Mouse (Mus musculus): Measurements from ENCODE around the gene Plpp3. TPM values are rescaled to one million over a fixed set of nuclear protein-coding genes. Genes with fewer than 3 reads are reported as not detected.

Plpp3 gene
- total RNA-seq, 2 experiments from 2014 or later: 110 to 114 TPM

- no peak for DNase-seq (ENCODE audit: extremely low spot score in 1 of 2, low spot score in 2 of 2)
- intact Hi-C loops (cut with DNase I): loop anchor here (5.0 to 10.0 kb wide), 2 partner anchors 642 to 789 kb away; no protein-coding TSS in a partner anchor
Measured at GRCm38 (mm10) chr4:105153227-105153626, 3.9 kb upstream of the Plpp3 start.

GRCm38 (mm10) chr4:105156281-105156680 lies 866 bp upstream of the Plpp3 start:
- no peak for DNase-seq (ENCODE audit: extremely low spot score in 1 of 2, low spot score in 2 of 2)
- intact Hi-C loops (cut with DNase I): loop anchor here (5.0 to 10.0 kb wide), 5 partner anchors 46 to 991 kb away; no protein-coding TSS in a partner anchor

- intact Hi-C loops (cut with DNase I): loop anchor here (5.0 to 10.0 kb wide), 5 partner anchors 45 to 990 kb away; no protein-coding TSS in a partner anchor
- no peak for DNase-seq (ENCODE audit: extremely low spot score in 1 of 2, low spot score in 2 of 2)
Measured at GRCm38 (mm10) chr4:105156955-105157275, 232 bp upstream of the Plpp3 start.

GRCm38 (mm10) chr4:105158169-105158555 lies 1.0 kb downstream of the Plpp3 start:
- intact Hi-C loops (cut with DNase I): loop anchor here (5.0 to 10.0 kb wide), 5 partner anchors 44 to 989 kb away; no protein-coding TSS in a partner anchor
- peak; percentile 58 to 87 for DNase-seq (ENCODE audit: extremely low spot score in 1 of 2, low spot score in 2 of 2)

GRCm38 (mm10) chr4:105158651-105159530 lies 1.7 kb downstream of the Plpp3 start:
- no peak for DNase-seq (ENCODE audit: extremely low spot score in 1 of 2, low spot score in 2 of 2)
- intact Hi-C loops (cut with DNase I): loop anchor here (5.0 to 10.0 kb wide), 5 partner anchors 43 to 988 kb away; no protein-coding TSS in a partner anchor

GRCm38 (mm10) chr4:105159531-105159870 lies 2.4 kb downstream of the Plpp3 start:
- intact Hi-C loops (cut with DNase I): loop anchor here (5.0 to 10.0 kb wide), 5 partner anchors 43 to 988 kb away; no protein-coding TSS in a partner anchor

GRCm38 (mm10) chr4:105160470-105160869 lies 3.3 kb downstream of the Plpp3 start:
- intact Hi-C loops (cut with DNase I): no loop called here
- no peak for DNase-seq (ENCODE audit: extremely low spot score in 1 of 2, low spot score in 2 of 2)

More at GRCm38 (mm10) chr4:105159531-105159870, 2.4 kb downstream of the Plpp3 start:
- no peak for DNase-seq (ENCODE audit: extremely low spot score in 1 of 2, low spot score in 2 of 2)

- no peak for DNase-seq (ENCODE audit: extremely low spot score in 1 of 2, low spot score in 2 of 2)
- intact Hi-C loops (cut with DNase I): no loop called here
Measured at GRCm38 (mm10) chr4:105162014-105162413, 4.9 kb downstream of the Plpp3 start.

GRCm38 (mm10) chr4:105162676-105163075 lies 5.5 kb downstream of the Plpp3 start:
- intact Hi-C loops (cut with DNase I): no loop called here
- no peak for DNase-seq (ENCODE audit: extremely low spot score in 1 of 2, low spot score in 2 of 2)

GRCm38 (mm10) chr4:105163981-105164411 lies 6.8 kb downstream of the Plpp3 start:
- intact Hi-C loops (cut with DNase I): no loop called here

GRCm38 (mm10) chr4:105164952-105165351 lies 7.8 kb downstream of the Plpp3 start:
- DNase-seq (ENCODE audit: extremely low spot score in 1 of 2, low spot score in 2 of 2): no peak
- intact Hi-C loops (cut with DNase I): no loop called here

More at GRCm38 (mm10) chr4:105163981-105164411, 6.8 kb downstream of the Plpp3 start:
- no peak for DNase-seq (ENCODE audit: extremely low spot score in 1 of 2, low spot score in 2 of 2)

- intact Hi-C loops (cut with DNase I): no loop called here
- no peak for DNase-seq (ENCODE audit: extremely low spot score in 1 of 2, low spot score in 2 of 2)
Measured at GRCm38 (mm10) chr4:105169093-105169571, 12.0 kb downstream of the Plpp3 start.

- no peak for DNase-seq (ENCODE audit: extremely low spot score in 1 of 2, low spot score in 2 of 2)
- intact Hi-C loops (cut with DNase I): no loop called here
Measured at GRCm38 (mm10) chr4:105169826-105170810, 13.0 kb downstream of the Plpp3 start.

GRCm38 (mm10) chr4:105170811-105171401 lies 13.8 kb downstream of the Plpp3 start:
- no peak for DNase-seq (ENCODE audit: extremely low spot score in 1 of 2, low spot score in 2 of 2)
- intact Hi-C loops (cut with DNase I): no loop called here

GRCm38 (mm10) chr4:105171432-105171831 lies 14.3 kb downstream of the Plpp3 start:
- no peak for DNase-seq (ENCODE audit: extremely low spot score in 1 of 2, low spot score in 2 of 2)
- intact Hi-C loops (cut with DNase I): no loop called here

- intact Hi-C loops (cut with DNase I): no loop called here
- DNase-seq (ENCODE audit: extremely low spot score in 1 of 2, low spot score in 2 of 2): no peak
Measured at GRCm38 (mm10) chr4:105174778-105175177, 17.6 kb downstream of the Plpp3 start.

- peak; percentile 48 to 79 for DNase-seq (ENCODE audit: extremely low spot score in 1 of 2, low spot score in 2 of 2)
- intact Hi-C loops (cut with DNase I): no loop called here
Measured at GRCm38 (mm10) chr4:105175255-105176035, 18.3 kb downstream of the Plpp3 start.
